Mouse (Mus musculus): ENCODE data around the gene Eef2. TPM values are rescaled to one million over a fixed set of nuclear protein-coding genes. Genes with fewer than 3 reads are reported as not detected.
A peak's percentile ranks its signal among the peaks of the same experiment; 100 is the strongest.

Gene Eef2
- polyA plus RNA-seq, 1 experiment, result 1,507 TPM

DNA sequence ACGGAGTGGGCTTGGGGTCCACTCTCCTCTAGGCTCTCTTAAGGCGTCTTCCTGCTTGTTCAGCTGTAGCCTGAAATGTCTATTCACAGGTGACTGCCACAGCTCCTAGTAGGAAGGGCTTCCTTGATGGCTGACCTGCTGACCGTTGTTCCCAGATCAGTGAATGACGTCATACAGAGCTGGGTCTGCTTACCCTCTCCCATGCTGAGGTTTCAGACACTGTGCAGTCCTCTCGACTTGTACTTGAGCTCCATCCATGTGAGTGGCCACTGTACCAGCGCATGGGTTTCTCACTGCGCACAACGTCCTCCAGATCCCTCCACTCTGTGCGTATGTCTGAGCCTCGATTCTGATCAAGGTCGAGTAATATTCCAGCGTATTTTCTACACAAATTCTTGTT, 23.8 kb upstream of the Eef2 start:
- Histone ChIP-seq H3K4me1 (ENCODE audit: control insufficient read depth, insufficient read depth, low read length) (peaks cover 35% of the 10 kb centered on the region), H3K36me3 (ENCODE audit: control insufficient read depth, insufficient read depth, low read length) (no peaks in the 10 kb centered on the region), H3K27ac (ENCODE audit: control insufficient read depth, insufficient read depth, low read depth, low read length) (peak overlapping the region; percentile 93), H3K4me3 (ENCODE audit: control insufficient read depth, low read depth, low read length) (peak overlapping the region; percentile 68), H3K27me3 (ENCODE audit: control insufficient read depth, insufficient read depth, low read length) (no peaks in the 10 kb centered on the region)
- peak; percentile 34; the same call in 1 of the 2 replicates for TF ChIP-seq POLR2A (IDR thresholded peaks at IDR 0.05; ENCODE audit: control insufficient read depth, low read depth, low read length)
- no peak for TF ChIP-seq CTCF (IDR thresholded peaks at IDR 0.05; ENCODE audit: control insufficient read depth, insufficient read depth, insufficient replicate concordance, low read depth, low read length)

DNA sequence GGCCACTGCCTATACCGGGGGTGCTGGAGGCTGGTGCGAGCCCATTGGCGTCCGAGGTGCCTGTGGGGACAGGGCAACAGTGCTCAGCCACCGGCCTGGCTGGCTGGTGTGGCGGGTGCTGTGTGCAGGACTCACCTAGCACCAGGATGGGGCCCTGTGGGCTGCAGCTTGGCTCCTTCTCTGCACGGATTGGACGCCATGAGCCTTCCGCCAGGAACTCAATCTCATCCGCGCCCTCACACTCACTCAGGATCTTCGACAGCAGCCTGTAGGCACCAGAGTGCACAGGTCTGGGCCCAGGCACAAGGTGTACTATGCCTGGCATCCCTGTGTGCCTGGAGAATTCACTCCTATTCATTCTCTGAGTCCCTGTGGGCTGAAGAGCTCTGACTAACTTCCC, 22.1 kb upstream of the Eef2 start:
- TF ChIP-seq POLR2A (IDR thresholded peaks at IDR 0.05; ENCODE audit: control insufficient read depth, low read depth, low read length) (no peak), CTCF (IDR thresholded peaks at IDR 0.05; ENCODE audit: control insufficient read depth, insufficient read depth, insufficient replicate concordance, low read depth, low read length) (no peak)
- Histone ChIP-seq H3K36me3 (ENCODE audit: control insufficient read depth, insufficient read depth, low read length) (no peaks in the 10 kb centered on the region), H3K4me1 (ENCODE audit: control insufficient read depth, insufficient read depth, low read length) (peaks cover 31% of the 10 kb centered on the region), H3K27me3 (ENCODE audit: control insufficient read depth, insufficient read depth, low read length) (no peaks in the 10 kb centered on the region), H3K27ac (ENCODE audit: control insufficient read depth, insufficient read depth, low read depth, low read length) (no peak overlapping the region), H3K4me3 (ENCODE audit: control insufficient read depth, low read depth, low read length) (peak overlapping the region; percentile 42)

DNA sequence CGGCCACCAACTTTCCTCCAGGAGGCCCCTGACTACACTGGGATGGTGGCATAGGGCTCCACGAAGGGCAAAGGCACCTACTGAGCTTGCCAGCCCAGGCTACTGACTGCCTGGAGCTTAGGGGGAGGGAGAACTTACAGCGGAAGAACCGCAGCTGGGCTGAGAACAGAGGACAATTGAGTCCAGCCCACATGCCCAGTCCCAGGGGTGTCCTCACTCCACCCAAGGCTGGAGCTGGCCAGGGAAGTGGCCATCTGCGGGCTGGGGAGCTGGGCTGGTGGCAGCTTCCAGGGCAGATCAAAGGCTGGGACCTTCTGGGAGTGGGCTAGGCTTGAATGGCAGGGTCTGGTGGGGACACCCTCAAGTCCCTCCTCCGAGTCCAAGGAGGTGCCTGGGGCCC, 21.7 kb upstream of the Eef2 start:
- H3K27ac ChIP-seq (ENCODE audit: control insufficient read depth, insufficient read depth, low read depth, low read length), result no peak overlapping the region
- TF ChIP-seq POLR2A (IDR thresholded peaks at IDR 0.05; ENCODE audit: control insufficient read depth, low read depth, low read length), result no peak
- TF ChIP-seq CTCF (IDR thresholded peaks at IDR 0.05; ENCODE audit: control insufficient read depth, insufficient read depth, insufficient replicate concordance, low read depth, low read length), result no peak

DNA sequence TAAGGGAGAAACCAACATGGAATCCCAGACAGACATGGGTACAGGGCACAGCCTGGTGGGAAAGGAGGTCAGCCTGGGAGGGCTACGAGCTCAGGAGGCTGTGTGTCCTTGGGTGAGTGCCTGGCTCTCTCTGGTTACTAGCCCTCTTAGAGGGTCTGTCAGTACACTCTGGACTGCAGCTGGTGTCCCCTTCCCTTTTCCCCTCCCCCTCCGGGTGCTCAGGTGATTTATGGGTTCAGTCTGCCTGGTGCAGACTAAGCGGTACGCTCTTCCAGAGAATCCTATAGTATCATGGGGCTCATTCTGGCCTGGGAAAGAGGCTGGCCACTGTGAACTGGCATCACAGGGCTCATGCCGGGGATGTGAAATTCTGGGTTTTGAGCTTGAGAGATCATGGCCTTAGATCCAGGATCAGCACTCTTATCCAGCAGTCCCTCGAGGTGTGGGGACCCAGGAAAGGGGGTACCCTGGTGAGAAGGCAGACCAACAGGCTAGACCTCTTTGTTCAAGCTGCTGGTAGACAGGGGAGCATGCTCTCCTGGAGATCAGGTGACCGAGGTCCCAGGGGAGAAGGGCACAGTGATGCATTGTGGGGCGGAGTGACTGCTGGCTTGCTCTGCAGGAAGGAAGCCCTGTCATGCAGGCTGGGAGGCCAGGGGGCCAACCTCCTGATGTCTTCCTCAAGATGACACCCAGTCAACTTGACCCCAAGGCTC, 14.7 kb upstream of the Eef2 start:
- peaks cover under 1% of the 10 kb centered on the region for H3K4me1 ChIP-seq (ENCODE audit: control insufficient read depth, insufficient read depth, low read length)
- no peak overlapping the region for H3K27ac ChIP-seq (ENCODE audit: control insufficient read depth, insufficient read depth, low read depth, low read length)
- no peaks in the 10 kb centered on the region for H3K27me3 ChIP-seq (ENCODE audit: control insufficient read depth, insufficient read depth, low read length)
- TF ChIP-seq CTCF (IDR thresholded peaks at IDR 0.05; ENCODE audit: control insufficient read depth, insufficient read depth, insufficient replicate concordance, low read depth, low read length) (no peak), POLR2A (IDR thresholded peaks at IDR 0.05; ENCODE audit: control insufficient read depth, low read depth, low read length) (no peak)
- no peak overlapping the region for H3K4me3 ChIP-seq (ENCODE audit: control insufficient read depth, low read depth, low read length)
- no peaks in the 10 kb centered on the region; the same call in none of the 2 replicates for H3K36me3 ChIP-seq (ENCODE audit: control insufficient read depth, insufficient read depth, low read length)

More for the DNA sequence above, 21.7 kb upstream of the Eef2 start:
- Histone ChIP-seq H3K27me3 (ENCODE audit: control insufficient read depth, insufficient read depth, low read length) (no peaks in the 10 kb centered on the region), H3K4me1 (ENCODE audit: control insufficient read depth, insufficient read depth, low read length) (peaks cover 29% of the 10 kb centered on the region), H3K4me3 (ENCODE audit: control insufficient read depth, low read depth, low read length) (no peak overlapping the region), H3K36me3 (ENCODE audit: control insufficient read depth, insufficient read depth, low read length) (no peaks in the 10 kb centered on the region)

DNA sequence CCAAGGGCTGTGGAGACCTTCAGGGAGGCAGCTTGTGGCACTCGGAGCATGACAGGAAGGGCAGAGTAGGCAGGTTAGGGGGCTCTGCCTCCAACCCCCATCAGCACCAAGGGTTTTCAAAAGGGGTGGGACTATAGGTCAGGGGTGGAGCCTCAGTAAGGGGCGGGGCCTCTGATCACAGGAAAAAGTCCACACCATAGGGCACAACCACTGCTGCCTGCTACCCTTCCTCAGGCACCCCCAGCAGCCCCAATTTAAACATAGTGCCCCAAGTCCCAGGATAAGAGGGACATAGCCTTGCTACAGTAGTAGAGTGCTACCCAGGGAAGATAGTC, 14.1 kb upstream of the Eef2 start:
- TF ChIP-seq POLR2A (IDR thresholded peaks at IDR 0.05; ENCODE audit: control insufficient read depth, low read depth, low read length) (no peak), CTCF (IDR thresholded peaks at IDR 0.05; ENCODE audit: control insufficient read depth, insufficient read depth, insufficient replicate concordance, low read depth, low read length) (no peak)
- Histone ChIP-seq H3K27me3 (ENCODE audit: control insufficient read depth, insufficient read depth, low read length) (no peaks in the 10 kb centered on the region), H3K36me3 (ENCODE audit: control insufficient read depth, insufficient read depth, low read length) (no peaks in the 10 kb centered on the region; the same call in none of the 2 replicates), H3K4me1 (ENCODE audit: control insufficient read depth, insufficient read depth, low read length) (peaks cover 5% of the 10 kb centered on the region), H3K27ac (ENCODE audit: control insufficient read depth, insufficient read depth, low read depth, low read length) (no peak overlapping the region), H3K4me3 (ENCODE audit: control insufficient read depth, low read depth, low read length) (no peak overlapping the region)

DNA sequence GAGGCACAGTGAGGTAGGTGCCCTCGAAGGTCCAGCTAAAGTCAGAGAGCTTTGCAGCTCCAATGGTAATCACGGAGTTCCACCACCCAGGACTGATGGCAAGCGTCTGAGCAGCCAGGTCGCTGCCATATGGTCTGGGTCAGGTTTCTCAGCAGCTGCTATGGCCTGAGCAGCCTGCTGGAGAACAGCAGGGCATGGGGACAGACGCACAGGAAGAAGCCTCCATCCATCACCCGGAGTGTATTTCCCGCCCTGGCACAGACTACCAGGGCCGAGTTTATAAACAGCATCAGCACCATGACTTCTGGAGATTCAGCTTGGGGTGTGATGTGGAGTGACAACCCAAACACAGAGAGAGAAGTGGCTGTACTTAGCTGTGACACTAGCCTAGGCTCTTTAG, 11.3 kb upstream of the Eef2 start:
- no peak overlapping the region for H3K4me3 ChIP-seq (ENCODE audit: control insufficient read depth, low read depth, low read length)
- H3K27ac ChIP-seq (ENCODE audit: control insufficient read depth, insufficient read depth, low read depth, low read length), result no peak overlapping the region
- H3K4me1 ChIP-seq (ENCODE audit: control insufficient read depth, insufficient read depth, low read length), result peaks cover 12% of the 10 kb centered on the region
- no peaks in the 10 kb centered on the region for H3K27me3 ChIP-seq (ENCODE audit: control insufficient read depth, insufficient read depth, low read length)
- no peaks in the 10 kb centered on the region; the same call in none of the 2 replicates for H3K36me3 ChIP-seq (ENCODE audit: control insufficient read depth, insufficient read depth, low read length)
- TF ChIP-seq POLR2A (IDR thresholded peaks at IDR 0.05; ENCODE audit: control insufficient read depth, low read depth, low read length), result no peak
- TF ChIP-seq CTCF (IDR thresholded peaks at IDR 0.05; ENCODE audit: control insufficient read depth, insufficient read depth, insufficient replicate concordance, low read depth, low read length), result no peak

DNA sequence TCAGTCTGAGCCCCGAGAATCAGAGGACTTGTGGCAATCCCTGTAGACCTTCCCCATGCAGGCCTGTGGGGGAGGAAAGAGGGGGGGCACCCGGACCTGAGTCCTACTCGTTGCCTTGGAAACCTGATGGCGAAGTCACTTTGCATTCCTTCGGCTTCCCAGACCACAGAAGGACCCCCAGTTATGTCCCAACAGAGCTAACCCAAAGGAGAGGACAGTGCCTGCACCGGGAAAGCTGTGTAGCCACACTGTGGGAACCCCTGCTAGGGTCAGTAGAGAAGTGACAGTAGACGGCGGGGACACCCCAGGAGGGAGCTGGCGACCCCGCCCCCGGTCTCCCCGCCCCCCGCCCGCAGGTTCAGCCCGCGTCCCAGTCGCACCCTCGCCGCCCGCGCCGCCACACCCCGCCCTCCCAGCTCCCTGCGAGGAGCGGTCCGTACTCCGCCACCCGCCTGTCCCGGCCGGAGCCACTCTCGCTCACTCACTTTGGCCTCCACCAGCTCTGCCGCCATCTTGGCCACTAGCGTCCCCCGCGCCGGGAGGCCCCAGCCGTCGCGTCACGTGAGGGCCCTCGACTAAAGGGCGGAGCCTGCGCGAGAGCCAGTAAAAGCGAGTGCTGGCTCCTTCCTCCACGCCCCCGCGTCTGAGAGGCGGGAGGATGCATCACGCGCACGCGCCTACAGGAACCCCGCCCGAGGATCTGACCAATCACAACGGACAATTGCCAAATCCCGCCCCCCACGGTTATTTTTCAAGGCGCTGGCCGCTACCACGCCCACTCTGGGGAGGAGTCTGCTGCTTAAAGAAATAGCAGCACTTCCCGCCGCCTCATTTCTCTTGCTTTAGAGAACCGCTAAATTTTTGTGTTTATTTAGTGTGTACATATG, 9.0 kb upstream of the Eef2 start, which contains the start of gene Pias4:
TSS of gene Pias4 (minus strand) at position 724 of the 887 bp plus-strand sequence.
- H3K36me3 ChIP-seq (ENCODE audit: control insufficient read depth, insufficient read depth, low read length), result no peaks in the 10 kb centered on the region; the same call in none of the 2 replicates
- H3K27me3 ChIP-seq (ENCODE audit: control insufficient read depth, insufficient read depth, low read length), result no peaks in the 10 kb centered on the region
- peak within 1 kb of the TSS; percentile 85 for H3K4me3 ChIP-seq (ENCODE audit: control insufficient read depth, low read depth, low read length)
- TF ChIP-seq CTCF (IDR thresholded peaks at IDR 0.05; ENCODE audit: control insufficient read depth, insufficient read depth, insufficient replicate concordance, low read depth, low read length), result no peak
- peak; percentile 89 for TF ChIP-seq POLR2A (IDR thresholded peaks at IDR 0.05; ENCODE audit: control insufficient read depth, low read depth, low read length)
- H3K4me1 ChIP-seq (ENCODE audit: control insufficient read depth, insufficient read depth, low read length), result peaks cover 12% of the 10 kb centered on the region
- H3K27ac ChIP-seq (ENCODE audit: control insufficient read depth, insufficient read depth, low read depth, low read length), result peak within 1 kb of the TSS; percentile 59
